Mouse (Mus musculus) embryonic facial prominence, embryonic 12.5 days (tissue): Measurements from ENCODE around the gene Igfbp3. TPM values are rescaled to one million over a fixed set of nuclear protein-coding genes. Genes with fewer than 3 reads are reported as not detected.
A peak's percentile ranks its signal among the peaks of the same experiment; 100 is the strongest.
"Not testable (repeated sequence)": the region's sequence is repeated elsewhere in the genome, so short reads cannot be mapped to it uniquely, and the experiment has no call there.

Experiments
- ATAC-seq: fragments of 200-750 bp; cut with Nextera tagmentation; 2 replicates; pipeline ENCODE4 v1.8.0; 2017; ENCODE audit not compliant: insufficient number of reproducible peaks, insufficient read depth, low FRiP score, low TSS enrichment
- H3K27ac ChIP-seq: fragments of 300-500 bp; sonication (generic); 2 replicates; pipeline ENCODE4 v1.5.1; 2016; ENCODE audit warnings: mild to moderate bottlenecking
- H3K27me3 ChIP-seq: fragments of 300-500 bp; sonication (generic); 2 replicates; pipeline ENCODE4 v1.6.1; 2016; ENCODE audit warnings: mild to moderate bottlenecking, moderate library complexity
- H3K36me3 ChIP-seq: fragments of 300-500 bp; sonication (generic); 2 replicates; pipeline ENCODE4 v1.6.1; 2016; ENCODE audit warnings: mild to moderate bottlenecking
- H3K4me1 ChIP-seq: fragments of 300-500 bp; sonication (generic); 2 replicates; pipeline ENCODE4 v1.6.1; 2016
- H3K4me2 ChIP-seq: fragments of 300-500 bp; sonication (generic); replicated peaks from 2 replicates; pipeline ENCODE4 v1.6.1; 2016; ENCODE audit warnings: mild to moderate bottlenecking, moderate library complexity
- H3K4me3 ChIP-seq: fragments of 300-500 bp; sonication (generic); 2 replicates; pipeline ENCODE4 v1.5.1; 2016; ENCODE audit warnings: mild to moderate bottlenecking
- H3K9ac ChIP-seq: fragments of 300-500 bp; sonication (generic); 2 replicates; pipeline ENCODE4 v1.6.1; 2016; ENCODE audit warnings: mild to moderate bottlenecking, moderate library complexity
- H3K9me3 ChIP-seq: fragments of 300-500 bp; sonication (generic); 2 replicates; pipeline ENCODE4 v1.6.1; 2016; ENCODE audit warnings: mild to moderate bottlenecking, moderate library complexity
- WGBS: fragments of 180-500 bp; shearing (Covaris S2); methylation state at CpG from one replicate; pipeline ENCODE4 v1.1.7; 2016; 5-methylcytosine and 5-hydroxymethylcytosine counted together
- polyA plus RNA-seq: library from polyadenylated mRNA; unstranded; fragments of >200 nt; fragmentation: Nextera tagmentation; extraction: Ambion mirVana; gene quantifications from 2 replicates; pipeline ENCODE4 v1.2.1, GENCODE M21; 2016

The Igfbp3 gene
- polyA plus RNA-seq, 1 experiment from 2014 or later = 113 TPM

- no peaks in the 10 kb centered on the region for H3K9me3 ChIP-seq
- H3K9ac ChIP-seq = no peak overlapping the region
- H3K4me1 ChIP-seq = peaks cover 10% of the 10 kb centered on the region; the same call in 1 of the 2 replicates
- H3K36me3 ChIP-seq = no peaks in the 10 kb centered on the region
- H3K27me3 ChIP-seq = no peaks in the 10 kb centered on the region
- 91% methylated on average over 4 of the region's 4 CpGs for WGBS
- H3K4me2 ChIP-seq = no peak overlapping the region
- H3K4me3 ChIP-seq = no peak overlapping the region
- no peak overlapping the region for H3K27ac ChIP-seq
- ATAC-seq = no peak
Measured at GRCm38 (mm10) chr11:7231958-7232357, 18.2 kb upstream of the Igfbp3 start.

GRCm38 (mm10) chr11:7230000-7230399 is 16.3 kb upstream of the Igfbp3 start:
- Histone ChIP-seq H3K36me3 (no peaks in the 10 kb centered on the region), H3K9me3 (no peaks in the 10 kb centered on the region), H3K4me2 (no peak overlapping the region), H3K27me3 (no peaks in the 10 kb centered on the region), H3K9ac (no peak overlapping the region), H3K27ac (no peak overlapping the region), H3K4me1 (peaks cover 18% of the 10 kb centered on the region), H3K4me3 (no peak overlapping the region)
- no peak for ATAC-seq
- 81% methylated on average over 4 of the region's 4 CpGs for WGBS

- Histone ChIP-seq H3K27me3 (no peaks in the 10 kb centered on the region), H3K4me3 (no peak overlapping the region), H3K9me3 (no peaks in the 10 kb centered on the region), H3K4me1 (peaks cover 18% of the 10 kb centered on the region), H3K4me2 (no peak overlapping the region), H3K27ac (peak overlapping the region; percentile 48; the same call in 1 of the 2 replicates), H3K9ac (no peak overlapping the region), H3K36me3 (no peaks in the 10 kb centered on the region)
- WGBS = 79% methylated on average over 4 of the region's 4 CpGs
- ATAC-seq = no peak
Measured at GRCm38 (mm10) chr11:7228107-7228506, 14.4 kb upstream of the Igfbp3 start.

GRCm38 (mm10) chr11:7226810-7227550 is 13.3 kb upstream of the Igfbp3 start:
- no peak overlapping the region for H3K4me2 ChIP-seq
- ATAC-seq = peak; percentile 66
- no peaks in the 10 kb centered on the region for H3K9me3 ChIP-seq
- no peak overlapping the region for H3K9ac ChIP-seq
- H3K4me1 ChIP-seq = peaks cover 18% of the 10 kb centered on the region
- H3K36me3 ChIP-seq = no peaks in the 10 kb centered on the region
- H3K27ac ChIP-seq = peak overlapping the region; percentile 48
- WGBS = 65% methylated on average over 7 of the region's 7 CpGs
- H3K27me3 ChIP-seq = no peaks in the 10 kb centered on the region
- H3K4me3 ChIP-seq = no peak overlapping the region

- peak overlapping the region; percentile 48; the same call in 1 of the 2 replicates for H3K27ac ChIP-seq
- WGBS = 71% methylated on average over 2 of the region's 2 CpGs
- no peak for ATAC-seq
Measured at GRCm38 (mm10) chr11:7226200-7226599, 12.5 kb upstream of the Igfbp3 start.

GRCm38 (mm10) chr11:7221826-7222225 is 8.1 kb upstream of the Igfbp3 start:
- H3K4me2 ChIP-seq, H3K4me3 ChIP-seq, ATAC-seq, H3K9me3 ChIP-seq, H3K27ac ChIP-seq, H3K4me1 ChIP-seq, H3K9ac ChIP-seq, H3K27me3 ChIP-seq, H3K36me3 ChIP-seq: not testable (repeated sequence)
- 76% methylated on average over 8 of the region's 8 CpGs for WGBS

More at GRCm38 (mm10) chr11:7226200-7226599, 12.5 kb upstream of the Igfbp3 start:
- Histone ChIP-seq H3K9me3 (no peaks in the 10 kb centered on the region), H3K9ac (no peak overlapping the region), H3K27me3 (no peaks in the 10 kb centered on the region), H3K4me1 (peaks cover 18% of the 10 kb centered on the region), H3K36me3 (no peaks in the 10 kb centered on the region), H3K4me3 (no peak overlapping the region), H3K4me2 (no peak overlapping the region)

GRCm38 (mm10) chr11:7215703-7216102 is 2.0 kb upstream of the Igfbp3 start:
- no peak overlapping the region for H3K27ac ChIP-seq
- WGBS = 9% methylated on average over 8 of the region's 8 CpGs

GRCm38 (mm10) chr11:7214761-7215160 is 1.0 kb upstream of the Igfbp3 start:
- Histone ChIP-seq H3K27me3 (peaks cover 24% of the 10 kb centered on the region), H3K4me2 (peak overlapping the region; percentile 90), H3K4me1 (peaks cover 21% of the 10 kb centered on the region), H3K9ac (no peak overlapping the region), H3K27ac (no peak overlapping the region), H3K36me3 (0 out of 2 replicates have a peak, but pooled peaks cover under 1% of the 10 kb centered on the region), H3K9me3 (no peaks in the 10 kb centered on the region), H3K4me3 (peak overlapping the region; percentile 65; the same call in 1 of the 2 replicates)
- ATAC-seq = no peak
- WGBS = 6% methylated on average over 14 of the region's 14 CpGs

More at GRCm38 (mm10) chr11:7215703-7216102, 2.0 kb upstream of the Igfbp3 start:
- H3K4me3 ChIP-seq = no peak overlapping the region
- no peaks in the 10 kb centered on the region for H3K36me3 ChIP-seq
- no peak for ATAC-seq
- peaks cover 21% of the 10 kb centered on the region for H3K4me1 ChIP-seq
- no peak overlapping the region for H3K4me2 ChIP-seq
- H3K9ac ChIP-seq = no peak overlapping the region
- no peaks in the 10 kb centered on the region for H3K9me3 ChIP-seq
- peaks cover 24% of the 10 kb centered on the region for H3K27me3 ChIP-seq

GRCm38 (mm10) chr11:7214342-7214660 is 578 bp upstream of the Igfbp3 start:
- no peaks in the 10 kb centered on the region for H3K9me3 ChIP-seq
- 0 out of 2 replicates have a peak, but pooled peaks cover 4% of the 10 kb centered on the region for H3K36me3 ChIP-seq
- whole genome bisulfite sequencing = 3% methylated on average over 12 of the region's 12 CpGs
- H3K4me1 ChIP-seq = peaks cover 21% of the 10 kb centered on the region
- no peak overlapping the region for H3K9ac ChIP-seq
- peaks cover 24% of the 10 kb centered on the region for H3K27me3 ChIP-seq
- no peak overlapping the region for H3K27ac ChIP-seq
- peak overlapping the region; percentile 65 for H3K4me3 ChIP-seq
- H3K4me2 ChIP-seq = peak overlapping the region; percentile 90
- ATAC-seq = no peak

GRCm38 (mm10) chr11:7213161-7213500 is 592 bp downstream of the Igfbp3 start:
- H3K9ac ChIP-seq = peak overlapping the region; percentile 55
- peak overlapping the region; percentile 65 for H3K4me3 ChIP-seq
- 1% methylated on average over 19 of the region's 19 CpGs for WGBS
- peaks cover 24% of the 10 kb centered on the region for H3K27me3 ChIP-seq
- H3K4me2 ChIP-seq = peak overlapping the region; percentile 90
- H3K4me1 ChIP-seq = peaks cover 21% of the 10 kb centered on the region
- peak overlapping the region; percentile 63; the same call in 1 of the 2 replicates for H3K27ac ChIP-seq
- H3K36me3 ChIP-seq = peaks cover 14% of the 10 kb centered on the region; the same call in 1 of the 2 replicates
- ATAC-seq = no peak; the same call in none of the 2 replicates
- H3K9me3 ChIP-seq = no peaks in the 10 kb centered on the region

- WGBS = 13% methylated on average over 17 of the region's 17 CpGs
- no peak overlapping the region for H3K27ac ChIP-seq
Measured at GRCm38 (mm10) chr11:7212126-7212798, 1.5 kb downstream of the Igfbp3 start.

GRCm38 (mm10) chr11:7211211-7211610 is 2.5 kb downstream of the Igfbp3 start:
- Histone ChIP-seq H3K4me3 (peak overlapping the region; percentile 15), H3K4me2 (peak overlapping the region; percentile 40), H3K27me3 (peaks cover 24% of the 10 kb centered on the region), H3K4me1 (peaks cover 16% of the 10 kb centered on the region), H3K36me3 (peaks cover 15% of the 10 kb centered on the region; the same call in 1 of the 2 replicates), H3K9me3 (no peaks in the 10 kb centered on the region), H3K9ac (no peak overlapping the region), H3K27ac (no peak overlapping the region)
- ATAC-seq = no peak
- 12% methylated on average over 9 of the region's 9 CpGs for WGBS

More at GRCm38 (mm10) chr11:7212126-7212798, 1.5 kb downstream of the Igfbp3 start:
- Histone ChIP-seq H3K4me1 (peaks cover 21% of the 10 kb centered on the region), H3K27me3 (peaks cover 24% of the 10 kb centered on the region), H3K4me3 (peak overlapping the region; percentile 65), H3K9me3 (no peaks in the 10 kb centered on the region), H3K36me3 (peaks cover 15% of the 10 kb centered on the region; the same call in 1 of the 2 replicates), H3K9ac (peak overlapping the region; percentile 55), H3K4me2 (peak overlapping the region; percentile 90)
- no peak for ATAC-seq
